Mouse (Mus musculus): ENCODE data around the gene Olfr228. TPM values are rescaled to one million over a fixed set of nuclear protein-coding genes. Genes with fewer than 3 reads are reported as not detected.
"Not testable (repeated sequence)": the region's sequence is repeated elsewhere in the genome, so short reads cannot be mapped to it uniquely, and the experiment has no call there.

Gene Olfr228
- polyA plus RNA-seq (2012; rRNA removed): not detected in 2 replicates

- DNase-seq (ENCODE audit: extremely low spot score in 1 of 2, low spot score in 1 of 2): no peak
Observed at GRCm38 (mm10) chr2:86487286-86487685, at the start of gene Olfr228. Gene Olfr228, minus strand, starts transcription at chr2:86487386.

- peak in 1 of 2 experiments; percentile 7 for DNase-seq (ENCODE audit: extremely low spot score in 1 of 2, low spot score in 1 of 2)
Observed at GRCm38 (mm10) chr2:86530991-86531390, 43.8 kb upstream of the Olfr228 start.

GRCm38 (mm10) chr2:86508161-86508560, 21.0 kb upstream of the Olfr228 start, which contains the start of gene Olfr1076:
Gene Olfr1076, plus strand, starts transcription at chr2:86508461.
- DNase-seq (ENCODE audit: extremely low spot score in 1 of 2, low spot score in 1 of 2): no peak

- peak in 1 of 2 experiments; percentile 76 for DNase-seq (ENCODE audit: extremely low spot score in 1 of 2, low spot score in 1 of 2)
Observed at GRCm38 (mm10) chr2:86464442-86465109, 22.6 kb downstream of the Olfr228 start.

- DNase-seq (ENCODE audit: extremely low spot score in 1 of 2, low spot score in 1 of 2): no peak
Observed at GRCm38 (mm10) chr2:86460434-86460833, 26.8 kb downstream of the Olfr228 start.

- no peak for DNase-seq (ENCODE audit: extremely low spot score in 1 of 2, low spot score in 1 of 2)
Observed at GRCm38 (mm10) chr2:86456169-86456568, 31.0 kb downstream of the Olfr228 start, which contains the start of gene Olfr1066. Gene Olfr1066, minus strand, starts transcription at chr2:86456269.

- DNase-seq (ENCODE audit: extremely low spot score in 1 of 2, low spot score in 1 of 2): not testable (repeated sequence)
Observed at GRCm38 (mm10) chr2:86450491-86450890, 36.7 kb downstream of the Olfr228 start, which contains the start of gene Olfr1065. Gene Olfr1065, minus strand, starts transcription at chr2:86450591.

- not testable (repeated sequence) for DNase-seq (ENCODE audit: extremely low spot score in 1 of 2, low spot score in 1 of 2)
Observed at GRCm38 (mm10) chr2:86442101-86442500, 45.1 kb downstream of the Olfr228 start.

Other genes with a start within 250 kb of the Olfr228 start
- gene Olfr1048, start 247.1 kb downstream of the Olfr228 start, polyA plus RNA-seq (2012; rRNA removed): 0.02 TPM in 1 of 2 replicates, not detected in the other
- gene Olfr1049, start 229.1 kb downstream of the Olfr228 start, polyA plus RNA-seq (2012; rRNA removed): not detected in 2 replicates
- not detected in 2 replicates for gene Olfr1051, start 208.3 kb downstream of the Olfr228 start, polyA plus RNA-seq (2012; rRNA removed)
- 0.11 TPM in 1 of 2 replicates, not detected in the other for gene Olfr1052, start 194.9 kb downstream of the Olfr228 start, polyA plus RNA-seq (2012; rRNA removed)
- gene Olfr1053, start 172.1 kb downstream of the Olfr228 start, polyA plus RNA-seq (2012; rRNA removed): not detected in 2 replicates
- gene Olfr1054, start 152.0 kb downstream of the Olfr228 start, polyA plus RNA-seq (2012; rRNA removed): 0.06 TPM in 1 of 2 replicates, not detected in the other
- gene Olfr1055, start 137.1 kb downstream of the Olfr228 start, polyA plus RNA-seq (2012; rRNA removed): 0.11 TPM in 1 of 2 replicates, not detected in the other
- not detected in 2 replicates for gene Olfr1056, start 124.9 kb downstream of the Olfr228 start, polyA plus RNA-seq (2012; rRNA removed)
- not detected in 2 replicates for gene Olfr1057, start 109.0 kb downstream of the Olfr228 start, polyA plus RNA-seq (2012; rRNA removed)
- gene Olfr1058, start 98.8 kb downstream of the Olfr228 start, polyA plus RNA-seq (2012; rRNA removed): not detected in 2 replicates
- gene Olfr1061, start 73.3 kb downstream of the Olfr228 start, polyA plus RNA-seq (2012; rRNA removed): not detected in 2 replicates
- not detected in 2 replicates for gene Olfr1062, start 60.6 kb downstream of the Olfr228 start, polyA plus RNA-seq (2012; rRNA removed)
- 0.06 TPM in 1 of 2 replicates, not detected in the other for gene Olfr1065, start 36.8 kb downstream of the Olfr228 start, polyA plus RNA-seq (2012; rRNA removed)
- not detected in 2 replicates for gene Olfr1066, start 31.1 kb downstream of the Olfr228 start, polyA plus RNA-seq (2012; rRNA removed)
- gene Olfr1076, start 21.1 kb upstream of the Olfr228 start, polyA plus RNA-seq (2012; rRNA removed): not detected in 2 replicates
- not detected in 2 replicates for gene Olfr1079, start 55.1 kb upstream of the Olfr228 start, polyA plus RNA-seq (2012; rRNA removed)
- 0.06 TPM in 1 of 2 replicates, not detected in the other for gene Olfr1080, start 70.8 kb upstream of the Olfr228 start, polyA plus RNA-seq (2012; rRNA removed)
- gene Olfr1082, start 111.6 kb upstream of the Olfr228 start, polyA plus RNA-seq (2012; rRNA removed): not detected in 2 replicates
- not detected in 2 replicates for gene Olfr1084, start 152.3 kb upstream of the Olfr228 start, polyA plus RNA-seq (2012; rRNA removed)
- not detected in 2 replicates for gene Olfr1085, start 174.6 kb upstream of the Olfr228 start, polyA plus RNA-seq (2012; rRNA removed)
- gene Olfr1086, start 192.7 kb upstream of the Olfr228 start, polyA plus RNA-seq (2012; rRNA removed): not detected in 2 replicates
- gene Olfr1087, start 211.0 kb upstream of the Olfr228 start, polyA plus RNA-seq (2012; rRNA removed): not detected in 2 replicates
- not detected in 2 replicates for gene Olfr1089, start 246.3 kb upstream of the Olfr228 start, polyA plus RNA-seq (2012; rRNA removed)